Mouse (Mus musculus): Measurements from ENCODE around the gene Cpne5.
"Not testable (repeated sequence)": the region's sequence is repeated elsewhere in the genome, so short reads cannot be mapped to it uniquely, and the experiment has no call there.

DNA sequence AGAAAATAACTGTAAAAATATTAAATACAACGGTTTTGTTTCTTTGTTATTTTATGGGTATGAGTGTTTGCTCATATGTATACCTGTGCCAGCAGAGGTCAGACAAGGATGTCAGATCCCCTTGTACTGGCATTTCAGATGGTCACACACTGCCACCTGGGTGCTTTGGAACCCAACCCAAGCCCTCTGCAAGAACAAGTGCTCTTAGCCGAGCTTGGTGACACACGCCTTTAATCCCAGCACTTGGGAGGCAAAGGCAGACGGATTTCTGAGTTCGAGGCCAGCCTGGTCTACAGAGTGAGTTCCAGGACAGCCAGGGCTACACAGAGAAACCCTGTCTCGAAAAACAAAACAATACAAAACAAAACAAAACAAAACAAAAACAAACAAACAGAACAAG lies 127.6 kb downstream of the Cpne5 start:
- TF ChIP-seq USF1 (IDR thresholded peaks at IDR 0.05; ENCODE audit: low read depth, low read length); CHD1 (IDR thresholded peaks at IDR 0.05; ENCODE audit: low read depth, low read length); CTCF (IDR thresholded peaks at IDR 0.05 in 2 of 3, conservative IDR thresholded peaks at IDR 0.05 in 1 of 3; ENCODE audit: control insufficient read depth in 1 of 3, insufficient read depth in 1 of 3, low read depth in 2 of 3, low read length in 3 of 3, poor library complexity in 1 of 3, severe bottlenecking in 1 of 3); POLR2A (IDR thresholded peaks at IDR 0.05; ENCODE audit: control insufficient read depth in 1 of 2, insufficient read depth in 1 of 2, low read depth in 1 of 2, low read length in 2 of 2, poor library complexity in 1 of 2); ETS1 (IDR thresholded peaks at IDR 0.05; ENCODE audit: low read depth, low read length); TAL1 (IDR thresholded peaks at IDR 0.05; ENCODE audit: low read length); E2F4 (IDR thresholded peaks at IDR 0.05; ENCODE audit: borderline replicate concordance, low read depth, low read length); JUND (IDR thresholded peaks at IDR 0.05; ENCODE audit: low read depth, low read length); MXI1 (IDR thresholded peaks at IDR 0.05; ENCODE audit: low read depth, low read length): not testable (repeated sequence)
